Mouse (Mus musculus) thymus, postnatal 25 days (tissue): Measurements from ENCODE around the gene Olfr998.
"Not testable (repeated sequence)": the region's sequence is repeated elsewhere in the genome, so short reads cannot be mapped to it uniquely, and the experiment has no call there.

Experiments used
- DNase-seq: peaks from one replicate; pipeline ENCODE4 v3.0.0; 2022

The Olfr998 gene

DNA sequence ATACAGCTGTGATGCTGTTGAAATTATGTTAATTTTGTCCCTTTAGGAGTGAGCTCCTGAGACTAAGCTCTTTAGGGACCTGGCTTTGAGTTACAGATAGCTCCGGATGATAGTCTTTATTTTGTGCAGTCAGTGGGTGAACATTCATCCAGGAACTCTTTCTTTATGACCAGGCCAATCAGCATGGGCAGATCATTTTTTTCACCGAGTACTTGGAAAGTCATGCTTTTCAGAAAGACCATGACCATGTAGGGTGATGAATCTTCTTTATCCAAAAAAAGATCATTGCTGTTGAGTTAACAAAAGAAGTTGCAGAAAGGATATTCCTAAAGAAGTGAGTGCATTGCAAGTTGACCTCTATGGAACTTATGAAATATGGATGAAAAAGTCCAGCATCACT, at the start of gene Olfr998:
Gene Olfr998 (plus strand): TSS at position 301 of the 400 bp plus-strand sequence.
- DNase-seq, result not testable (repeated sequence)

DNA sequence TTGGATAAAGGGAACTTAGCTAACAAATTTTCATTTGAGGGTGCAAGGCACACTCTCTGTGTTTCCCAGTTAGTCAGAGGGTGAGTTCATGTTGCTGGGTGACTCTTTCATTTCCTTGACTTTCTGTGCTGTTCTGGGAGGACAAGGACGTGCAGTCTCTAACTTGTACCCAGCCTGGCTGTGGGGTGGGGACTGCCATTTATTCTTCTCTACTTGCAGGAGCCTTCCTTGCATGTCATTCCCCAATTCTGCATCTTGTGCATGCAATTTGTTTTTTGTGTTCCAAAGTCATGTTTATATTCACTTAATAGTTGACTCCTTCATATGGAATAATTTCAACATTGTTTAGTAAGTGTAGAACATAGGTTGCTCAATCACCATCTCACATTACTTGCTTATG, 33.9 kb upstream of the Olfr998 start:
- no peak for DNase-seq

DNA sequence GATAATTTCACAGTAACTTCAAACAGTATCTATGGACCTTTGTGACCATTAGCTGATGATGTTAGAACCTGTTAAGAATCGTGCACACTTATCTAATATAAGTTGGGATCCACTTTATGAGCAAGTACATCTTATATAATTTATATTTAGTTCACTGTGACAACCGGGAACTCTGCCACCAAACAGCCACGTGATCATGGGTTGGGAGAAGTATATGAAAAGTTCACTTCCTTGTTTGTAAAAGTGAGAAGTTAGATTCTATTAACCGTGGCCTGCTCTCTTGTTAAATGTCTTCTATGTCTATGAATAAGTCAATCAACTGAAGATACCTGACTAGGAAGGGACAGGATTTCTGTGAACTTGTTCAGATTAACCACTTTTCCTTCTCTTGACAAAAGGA, 28.5 kb upstream of the Olfr998 start:
- DNase-seq, result no peak

GRCm38 (mm10) chr2:85561187-85561586, 27.6 kb upstream of the Olfr998 start:
- peak; percentile 1 for DNase-seq

GRCm38 (mm10) chr2:85578915-85579314, 9.8 kb upstream of the Olfr998 start, which contains the start of gene Olfr996:
Gene Olfr996, plus strand, starts transcription at chr2:85579215.
- DNase-seq, result no peak

- DNase-seq, result no peak
These were observed 23.1 kb downstream of the Olfr998 start, which contains the start of gene Olfr1000 for GRCm38 (mm10) chr2:85611803-85612202. Gene Olfr1000, minus strand, starts transcription at chr2:85611903.
